Mouse (Mus musculus) lung, postnatal 0 days (tissue): Measurements from ENCODE around the gene 4933402J07Rik. TPM values are rescaled to one million over a fixed set of nuclear protein-coding genes. Genes with fewer than 3 reads are reported as not detected.

ENCODE experiments used
- ATAC-seq: fragments of 200-750 bp; cut with Nextera tagmentation; 2 replicates; pipeline ENCODE4 v1.8.0; 2017; ENCODE audit warnings: moderate library complexity
- DNase-seq: peaks from one replicate; pipeline ENCODE4 v3.0.0-alpha.2; 2016; ENCODE audit warnings: low spot score
- H3K27ac ChIP-seq: fragments of 300-500 bp; sonication (generic); 2 replicates; pipeline ENCODE4 v1.5.1; 2014; ENCODE audit warnings: antibody characterized with exemption, mild to moderate bottlenecking, low read length, mixed read lengths
- H3K27me3 ChIP-seq: fragments of 300-500 bp; sonication (generic); replicated peaks from 2 replicates; pipeline ENCODE4 v1.6.1; 2014; ENCODE audit warnings: low read length, mixed read lengths; ENCODE audit not compliant: insufficient read depth
- H3K36me3 ChIP-seq: fragments of 300-500 bp; sonication (generic); 2 replicates; pipeline ENCODE4 v1.6.1; 2014; ENCODE audit warnings: low read length, mixed read lengths; ENCODE audit not compliant: insufficient read depth
- H3K4me1 ChIP-seq: fragments of 300-500 bp; sonication (generic); 2 replicates; pipeline ENCODE4 v1.6.1; 2014; ENCODE audit warnings: antibody characterized with exemption, low read depth, low read length, mixed read lengths; ENCODE audit not compliant: insufficient read depth
- H3K4me2 ChIP-seq: fragments of 300-500 bp; sonication (generic); replicated peaks from 2 replicates; pipeline ENCODE4 v1.6.1; 2014; ENCODE audit warnings: low read depth, mild to moderate bottlenecking, low read length, moderate library complexity, mixed read lengths
- H3K4me3 ChIP-seq: fragments of 300-500 bp; sonication (generic); 2 replicates; pipeline ENCODE4 v1.5.1; 2014; ENCODE audit warnings: low read depth, low read length
- H3K9ac ChIP-seq: fragments of 300-500 bp; sonication (generic); replicated peaks from 2 replicates; pipeline ENCODE4 v1.6.1; 2014; ENCODE audit warnings: low read depth, mild to moderate bottlenecking
- H3K9me3 ChIP-seq: fragments of 300-500 bp; sonication (generic); 2 replicates; pipeline ENCODE4 v1.6.1; 2016; ENCODE audit warnings: low read length, mixed read lengths
- CTCF ChIP-seq: IDR thresholded peaks from 2 replicates; pipeline ENCODE4 v1.5.1; 2016; ENCODE audit warnings: antibody characterized with exemption, mild to moderate bottlenecking
- EP300 ChIP-seq: IDR thresholded peaks from 2 replicates; pipeline ENCODE4 v1.6.1; 2016; ENCODE audit warnings: antibody characterized with exemption, mild to moderate bottlenecking, control low read depth
- WGBS: fragments of 180-500 bp; shearing (Covaris S2); extraction: QIAGEN DNeasy Blood & Tissue Kit; methylation state at CpG from one replicate; pipeline ENCODE4 v1.1.7; 2014; 5-methylcytosine and 5-hydroxymethylcytosine counted together
- polyA plus RNA-seq: library from polyadenylated mRNA; unstranded; fragments of >200 nt; fragmentation: Nextera tagmentation; extraction: Ambion mirVana; gene quantifications from 2 replicates; pipeline ENCODE4 v1.2.1, GENCODE M21; 2015

4933402J07Rik gene
- polyA plus RNA-seq, 1 experiment from 2014 or later = not detected

GRCm38 (mm10) chr8:87609651-87610192, 46.1 kb downstream of the 4933402J07Rik start:
- Histone ChIP-seq H3K9me3 (no peaks in the 10 kb centered on the region), H3K9ac (no peak overlapping the region), H3K36me3 (no peaks in the 10 kb centered on the region), H3K27me3 (no peaks in the 10 kb centered on the region), H3K4me3 (no peak overlapping the region), H3K4me2 (no peak overlapping the region), H3K4me1 (no peaks in the 10 kb centered on the region), H3K27ac (no peak overlapping the region)
- DNase-seq (no peak), ATAC-seq (no peak)
- TF ChIP-seq CTCF = no peak
- TF ChIP-seq EP300 = no peak
- WGBS = 82% methylated on average over 4 of the region's 4 CpGs

GRCm38 (mm10) chr8:87613701-87614100, 50.0 kb downstream of the 4933402J07Rik start:
- H3K4me2 ChIP-seq = no peak overlapping the region
- no peaks in the 10 kb centered on the region for H3K27me3 ChIP-seq
- H3K9me3 ChIP-seq = no peaks in the 10 kb centered on the region
- WGBS = 78% methylated on average over 1 of the region's 1 CpGs
- no peak overlapping the region for H3K9ac ChIP-seq
- H3K4me3 ChIP-seq = no peak overlapping the region
- TF ChIP-seq CTCF (peak; percentile 25; the same call in 1 of the 2 replicates), EP300 (no peak)
- ATAC-seq (no peak), DNase-seq (no peak)
- no peaks in the 10 kb centered on the region for H3K36me3 ChIP-seq
- H3K4me1 ChIP-seq = no peaks in the 10 kb centered on the region
- H3K27ac ChIP-seq = no peak overlapping the region

GRCm38 (mm10) chr8:87619118-87619517, 55.5 kb downstream of the 4933402J07Rik start:
- Histone ChIP-seq H3K4me2 (no peak overlapping the region), H3K9ac (no peak overlapping the region), H3K27me3 (no peaks in the 10 kb centered on the region), H3K4me1 (no peaks in the 10 kb centered on the region), H3K27ac (no peak overlapping the region), H3K9me3 (no peaks in the 10 kb centered on the region), H3K36me3 (no peaks in the 10 kb centered on the region), H3K4me3 (no peak overlapping the region)
- 32% methylated on average over 7 of the region's 7 CpGs for WGBS
- peak; percentile 23; the same call in 1 of the 2 replicates for ATAC-seq
- DNase-seq = peak; percentile 25
- TF ChIP-seq EP300 = no peak
- TF ChIP-seq CTCF = peak; percentile 7; the same call in 1 of the 2 replicates

DNA sequence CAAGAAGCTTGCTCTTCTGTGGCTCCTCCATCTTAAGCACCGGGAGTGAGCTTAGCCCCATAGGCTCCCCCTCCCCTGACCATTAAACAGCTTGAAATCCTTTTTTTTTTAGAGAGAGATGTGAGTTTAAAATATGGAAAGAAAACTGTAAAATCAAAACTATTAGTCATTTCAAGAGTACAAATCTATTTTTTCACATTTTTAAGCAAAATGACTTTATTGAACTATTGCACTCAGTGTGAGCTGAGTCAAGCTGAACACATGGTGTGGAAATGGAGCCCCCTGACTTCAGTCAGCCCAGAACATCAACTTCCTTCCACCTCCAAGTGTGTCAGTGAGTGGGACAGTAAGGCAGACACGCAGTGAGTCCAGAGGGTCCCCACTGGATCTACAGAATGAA, 55.9 kb downstream of the 4933402J07Rik start:
- no peaks in the 10 kb centered on the region for H3K36me3 ChIP-seq
- DNase-seq (no peak), ATAC-seq (no peak)
- 55% methylated on average over 2 of the region's 2 CpGs for WGBS
- H3K4me3 ChIP-seq = no peak overlapping the region
- TF ChIP-seq CTCF (no peak), EP300 (no peak)
- H3K4me2 ChIP-seq = no peak overlapping the region
- H3K4me1 ChIP-seq = no peaks in the 10 kb centered on the region
- no peak overlapping the region for H3K27ac ChIP-seq
- H3K9ac ChIP-seq = no peak overlapping the region
- no peaks in the 10 kb centered on the region for H3K9me3 ChIP-seq
- no peaks in the 10 kb centered on the region for H3K27me3 ChIP-seq

GRCm38 (mm10) chr8:87620225-87620624, 56.6 kb downstream of the 4933402J07Rik start:
- ATAC-seq (no peak), DNase-seq (no peak)
- H3K27me3 ChIP-seq = no peaks in the 10 kb centered on the region
- no peak overlapping the region for H3K4me2 ChIP-seq
- 48% methylated on average over 6 of the region's 6 CpGs for WGBS
- H3K9me3 ChIP-seq = no peaks in the 10 kb centered on the region
- no peaks in the 10 kb centered on the region for H3K36me3 ChIP-seq
- no peak overlapping the region for H3K9ac ChIP-seq
- TF ChIP-seq EP300 = no peak
- H3K4me1 ChIP-seq = no peaks in the 10 kb centered on the region
- H3K27ac ChIP-seq = no peak overlapping the region
- H3K4me3 ChIP-seq = no peak overlapping the region

DNA sequence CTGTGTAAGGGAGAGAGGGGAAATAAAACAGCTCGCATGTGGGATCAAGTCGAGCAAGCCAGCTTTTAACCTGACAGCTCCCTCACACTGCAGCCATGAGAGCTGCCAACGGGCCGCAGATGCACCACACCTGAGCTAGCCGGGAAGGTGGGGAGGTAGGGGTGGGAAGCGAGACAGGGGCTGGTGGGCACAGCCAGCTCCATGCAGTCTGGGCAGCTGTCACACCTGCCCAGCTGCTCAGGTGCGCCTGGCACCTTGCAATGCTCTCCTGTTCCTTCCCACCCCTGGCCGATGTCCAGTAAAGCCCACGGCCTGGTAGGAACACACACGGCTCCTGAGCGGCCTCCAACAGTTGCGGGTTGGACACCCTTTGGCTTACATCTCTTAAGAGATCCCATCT, 57.5 kb downstream of the 4933402J07Rik start:
- Histone ChIP-seq H3K4me2 (no peak overlapping the region), H3K9ac (no peak overlapping the region), H3K4me3 (no peak overlapping the region), H3K4me1 (no peaks in the 10 kb centered on the region), H3K36me3 (no peaks in the 10 kb centered on the region), H3K27ac (no peak overlapping the region), H3K27me3 (no peaks in the 10 kb centered on the region), H3K9me3 (no peaks in the 10 kb centered on the region)
- DNase-seq (no peak), ATAC-seq (no peak)
- no peak for TF ChIP-seq EP300
- no peak for TF ChIP-seq CTCF
- 75% methylated on average over 12 of the region's 12 CpGs for WGBS

DNA sequence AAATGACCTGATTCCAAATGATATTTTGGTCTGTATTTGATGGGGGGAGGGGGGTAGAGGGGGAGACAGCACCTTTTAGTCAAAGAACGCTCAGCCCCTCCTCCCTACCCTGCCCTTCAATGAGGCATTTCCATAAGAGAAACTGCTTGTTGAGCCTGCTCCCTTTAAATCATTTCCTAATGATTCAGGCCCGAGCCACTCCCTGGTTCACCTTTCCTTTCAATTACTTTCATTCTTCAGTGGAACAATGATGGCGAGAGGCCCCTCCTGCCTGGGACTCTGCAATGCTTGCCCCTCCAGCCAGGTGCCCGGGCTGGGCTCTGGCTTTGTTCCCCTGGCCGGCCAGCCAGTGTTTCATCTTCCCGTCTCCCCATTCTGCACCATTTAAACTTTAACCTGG, 66.0 kb downstream of the 4933402J07Rik start:
- no peak overlapping the region for H3K9ac ChIP-seq
- no peak overlapping the region for H3K4me3 ChIP-seq
- H3K36me3 ChIP-seq = no peaks in the 10 kb centered on the region
- ATAC-seq (no peak), DNase-seq (no peak)
- no peak overlapping the region for H3K27ac ChIP-seq
- no peak overlapping the region for H3K4me2 ChIP-seq
- no peaks in the 10 kb centered on the region for H3K4me1 ChIP-seq
- no peaks in the 10 kb centered on the region for H3K27me3 ChIP-seq
- WGBS = 33% methylated on average over 6 of the region's 6 CpGs
- TF ChIP-seq EP300 (no peak), CTCF (no peak)
- H3K9me3 ChIP-seq = no peaks in the 10 kb centered on the region
